Mouse (Mus musculus): Measurements from ENCODE around the gene Dok5. TPM values are rescaled to one million over a fixed set of nuclear protein-coding genes. Genes with fewer than 3 reads are reported as not detected.

Dok5 gene
- polyA plus RNA-seq, 1 experiment from 2014 or later: 0.78 TPM

- H3K4me3 ChIP-seq (ENCODE audit: low read depth, low read length): no peak overlapping the region
- WGBS: 60% methylated on average over 4 of the region's 4 CpGs
- H3K36me3 ChIP-seq (ENCODE audit: control insufficient read depth, insufficient read depth, low read length): no peaks in the 10 kb centered on the region
- H3K4me2 ChIP-seq (replicated peaks; ENCODE audit: low read depth): no peak overlapping the region
- H3K4me1 ChIP-seq (replicated peaks; ENCODE audit: control insufficient read depth, insufficient read depth): 0 out of 2 replicates have a peak, but pooled peaks cover 3% of the 10 kb centered on the region
- H3K27ac ChIP-seq (replicated peaks): no peak overlapping the region
- H3K9ac ChIP-seq (ENCODE audit: low read length): no peak overlapping the region
- no peaks in the 10 kb centered on the region for H3K9me3 ChIP-seq (ENCODE audit: control insufficient read depth, low read length)
- TF ChIP-seq EP300 (optimal IDR thresholded peaks at IDR 0.05) (no peak), CTCF (IDR thresholded peaks at IDR 0.05; ENCODE audit: low read depth) (peak; percentile 49)
- no peak for ATAC-seq (ENCODE audit: low FRiP score, low TSS enrichment)
- DNase-seq (ENCODE audit: low spot score): no peak
- H3K27me3 ChIP-seq (ENCODE audit: control insufficient read depth, insufficient read depth, low read length): no peaks in the 10 kb centered on the region
These were observed 129.0 kb downstream of the Dok5 start for GRCm38 (mm10) chr2:170860576-170860975.

GRCm38 (mm10) chr2:170862799-170863198, 131.2 kb downstream of the Dok5 start:
- Histone ChIP-seq H3K9me3 (ENCODE audit: control insufficient read depth, low read length) (no peaks in the 10 kb centered on the region), H3K27ac (replicated peaks) (no peak overlapping the region), H3K4me3 (ENCODE audit: low read depth, low read length) (no peak overlapping the region), H3K27me3 (ENCODE audit: control insufficient read depth, insufficient read depth, low read length) (no peaks in the 10 kb centered on the region), H3K4me1 (replicated peaks; ENCODE audit: control insufficient read depth, insufficient read depth) (no peaks in the 10 kb centered on the region), H3K9ac (ENCODE audit: low read length) (no peak overlapping the region), H3K36me3 (ENCODE audit: control insufficient read depth, insufficient read depth, low read length) (no peaks in the 10 kb centered on the region), H3K4me2 (replicated peaks; ENCODE audit: low read depth) (no peak overlapping the region)
- WGBS: 45% methylated on average over 9 of the region's 9 CpGs
- no peak for DNase-seq (ENCODE audit: low spot score)
- no peak; the same call in 1 of the 2 replicates for ATAC-seq (ENCODE audit: low FRiP score, low TSS enrichment)
- no peak for TF ChIP-seq EP300 (optimal IDR thresholded peaks at IDR 0.05)
- no peak for TF ChIP-seq CTCF (IDR thresholded peaks at IDR 0.05; ENCODE audit: low read depth)

GRCm38 (mm10) chr2:170863201-170863600, 131.6 kb downstream of the Dok5 start:
- 90% methylated on average over 10 of the region's 10 CpGs for WGBS
- Histone ChIP-seq H3K4me1 (replicated peaks; ENCODE audit: control insufficient read depth, insufficient read depth) (no peaks in the 10 kb centered on the region), H3K9me3 (ENCODE audit: control insufficient read depth, low read length) (no peaks in the 10 kb centered on the region), H3K27ac (replicated peaks) (no peak overlapping the region), H3K4me3 (ENCODE audit: low read depth, low read length) (no peak overlapping the region), H3K36me3 (ENCODE audit: control insufficient read depth, insufficient read depth, low read length) (no peaks in the 10 kb centered on the region), H3K9ac (ENCODE audit: low read length) (no peak overlapping the region), H3K4me2 (replicated peaks; ENCODE audit: low read depth) (no peak overlapping the region), H3K27me3 (ENCODE audit: control insufficient read depth, insufficient read depth, low read length) (no peaks in the 10 kb centered on the region)
- DNase-seq (ENCODE audit: low spot score) (no peak), ATAC-seq (ENCODE audit: low FRiP score, low TSS enrichment) (no peak)
- no peak for TF ChIP-seq CTCF (IDR thresholded peaks at IDR 0.05; ENCODE audit: low read depth)
- TF ChIP-seq EP300 (optimal IDR thresholded peaks at IDR 0.05): no peak

- no peak overlapping the region for H3K4me3 ChIP-seq (ENCODE audit: low read depth, low read length)
- ATAC-seq (ENCODE audit: low FRiP score, low TSS enrichment) (no peak), DNase-seq (ENCODE audit: low spot score) (no peak)
- no peaks in the 10 kb centered on the region for H3K4me1 ChIP-seq (replicated peaks; ENCODE audit: control insufficient read depth, insufficient read depth)
- H3K27ac ChIP-seq (replicated peaks): no peak overlapping the region
- TF ChIP-seq CTCF (IDR thresholded peaks at IDR 0.05; ENCODE audit: low read depth): peak; percentile 59
- TF ChIP-seq EP300 (optimal IDR thresholded peaks at IDR 0.05): no peak
- no peaks in the 10 kb centered on the region for H3K36me3 ChIP-seq (ENCODE audit: control insufficient read depth, insufficient read depth, low read length)
- no peak overlapping the region for H3K9ac ChIP-seq (ENCODE audit: low read length)
- no peaks in the 10 kb centered on the region for H3K9me3 ChIP-seq (ENCODE audit: control insufficient read depth, low read length)
- H3K27me3 ChIP-seq (ENCODE audit: control insufficient read depth, insufficient read depth, low read length): no peaks in the 10 kb centered on the region
- 90% methylated on average over 5 of the region's 5 CpGs for WGBS
- H3K4me2 ChIP-seq (replicated peaks; ENCODE audit: low read depth): no peak overlapping the region
These were observed 132.4 kb downstream of the Dok5 start for GRCm38 (mm10) chr2:170864043-170864442.

- 86% methylated on average over 6 of the region's 6 CpGs for WGBS
- Histone ChIP-seq H3K27me3 (ENCODE audit: control insufficient read depth, insufficient read depth, low read length) (no peaks in the 10 kb centered on the region), H3K4me3 (ENCODE audit: low read depth, low read length) (no peak overlapping the region), H3K4me1 (replicated peaks; ENCODE audit: control insufficient read depth, insufficient read depth) (no peaks in the 10 kb centered on the region), H3K36me3 (ENCODE audit: control insufficient read depth, insufficient read depth, low read length) (no peaks in the 10 kb centered on the region), H3K27ac (replicated peaks) (no peak overlapping the region), H3K9ac (ENCODE audit: low read length) (no peak overlapping the region), H3K4me2 (replicated peaks; ENCODE audit: low read depth) (no peak overlapping the region), H3K9me3 (ENCODE audit: control insufficient read depth, low read length) (no peaks in the 10 kb centered on the region)
- no peak for ATAC-seq (ENCODE audit: low FRiP score, low TSS enrichment)
- TF ChIP-seq EP300 (optimal IDR thresholded peaks at IDR 0.05): no peak
- TF ChIP-seq CTCF (IDR thresholded peaks at IDR 0.05; ENCODE audit: low read depth): no peak
- DNase-seq (ENCODE audit: low spot score): no peak
These were observed 133.2 kb downstream of the Dok5 start for GRCm38 (mm10) chr2:170864820-170865219.

- Histone ChIP-seq H3K4me3 (ENCODE audit: low read depth, low read length) (no peak overlapping the region), H3K4me1 (replicated peaks; ENCODE audit: control insufficient read depth, insufficient read depth) (no peaks in the 10 kb centered on the region), H3K9me3 (ENCODE audit: control insufficient read depth, low read length) (no peaks in the 10 kb centered on the region), H3K27me3 (ENCODE audit: control insufficient read depth, insufficient read depth, low read length) (no peaks in the 10 kb centered on the region), H3K4me2 (replicated peaks; ENCODE audit: low read depth) (no peak overlapping the region), H3K27ac (replicated peaks) (no peak overlapping the region), H3K9ac (ENCODE audit: low read length) (no peak overlapping the region), H3K36me3 (ENCODE audit: control insufficient read depth, insufficient read depth, low read length) (no peaks in the 10 kb centered on the region)
- DNase-seq (ENCODE audit: low spot score) (no peak), ATAC-seq (ENCODE audit: low FRiP score, low TSS enrichment) (no peak)
- 84% methylated on average over 15 of the region's 15 CpGs for WGBS
- no peak for TF ChIP-seq CTCF (IDR thresholded peaks at IDR 0.05; ENCODE audit: low read depth)
- no peak for TF ChIP-seq EP300 (optimal IDR thresholded peaks at IDR 0.05)
These were observed 139.0 kb downstream of the Dok5 start for GRCm38 (mm10) chr2:170870566-170870965.
